Mouse (Mus musculus): ENCODE data around the gene Olfr1337. TPM values are rescaled to one million over a fixed set of nuclear protein-coding genes. Genes with fewer than 3 reads are reported as not detected.
A peak's percentile ranks its signal among the peaks of the same experiment; 100 is the strongest.
"Not testable (repeated sequence)": the region's sequence is repeated elsewhere in the genome, so short reads cannot be mapped to it uniquely, and the experiment has no call there.

The Olfr1337 gene
- polyA plus RNA-seq (2015; fragmentation: Nextera tagmentation; extraction: Ambion mirVana): not detected in 2 replicates

- Histone ChIP-seq H3K4me1 (replicated peaks) (no peaks in the 10 kb centered on the region), H3K36me3 (no peaks in the 10 kb centered on the region), H3K27me3 (replicated peaks) (no peaks in the 10 kb centered on the region), H3K4me3 (replicated peaks) (no peak within 1 kb of the TSS), H3K9ac (no peak within 1 kb of the TSS), H3K27ac (no peak within 1 kb of the TSS), H3K4me2 (replicated peaks) (no peak within 1 kb of the TSS), H3K9me3 (no peaks in the 10 kb centered on the region)
- ATAC-seq: no peak
- WGBS: 78% methylated on average over 2 of the region's 2 CpGs
Measured at GRCm38 (mm10) chr4:118782486-118782885, at the start of gene Olfr1337. Olfr1337 (minus strand) TSS chr4:118782586.

- Histone ChIP-seq H3K9me3 (no peaks in the 10 kb centered on the region), H3K4me3 (replicated peaks) (no peak overlapping the region), H3K4me2 (replicated peaks) (no peak overlapping the region), H3K36me3 (no peaks in the 10 kb centered on the region), H3K9ac (no peak overlapping the region), H3K27me3 (replicated peaks) (no peaks in the 10 kb centered on the region), H3K4me1 (replicated peaks) (no peaks in the 10 kb centered on the region), H3K27ac (no peak overlapping the region)
- 87% methylated on average over 1 of the region's 1 CpGs for WGBS
- no peak for ATAC-seq
Measured at GRCm38 (mm10) chr4:118818921-118819320, 36.5 kb upstream of the Olfr1337 start.

GRCm38 (mm10) chr4:118809844-118810243 is 27.5 kb upstream of the Olfr1337 start, which contains the start of gene Olfr1335:
Olfr1335 (minus strand) TSS chr4:118809944.
- Histone ChIP-seq H3K9me3 (no peaks in the 10 kb centered on the region), H3K4me3 (replicated peaks) (no peak within 1 kb of the TSS), H3K4me1 (replicated peaks) (no peaks in the 10 kb centered on the region), H3K4me2 (replicated peaks) (no peak within 1 kb of the TSS), H3K36me3 (no peaks in the 10 kb centered on the region), H3K27ac (no peak within 1 kb of the TSS), H3K9ac (no peak within 1 kb of the TSS), H3K27me3 (replicated peaks) (no peaks in the 10 kb centered on the region)
- 90% methylated on average over 4 of the region's 4 CpGs for WGBS
- ATAC-seq: no peak

- not testable (repeated sequence) for H3K9me3 ChIP-seq; H3K4me1 ChIP-seq (replicated peaks); H3K27me3 ChIP-seq (replicated peaks); H3K4me2 ChIP-seq (replicated peaks); H3K27ac ChIP-seq; H3K36me3 ChIP-seq; ATAC-seq; H3K9ac ChIP-seq; H3K4me3 ChIP-seq (replicated peaks)
Measured at GRCm38 (mm10) chr4:118792796-118793195, 10.4 kb upstream of the Olfr1337 start.

- ATAC-seq: no peak
- 93% methylated on average over 1 of the region's 1 CpGs for WGBS
- Histone ChIP-seq H3K4me1 (replicated peaks) (no peaks in the 10 kb centered on the region), H3K36me3 (no peaks in the 10 kb centered on the region), H3K4me2 (replicated peaks) (no peak within 1 kb of the TSS), H3K9me3 (no peaks in the 10 kb centered on the region), H3K9ac (no peak within 1 kb of the TSS), H3K27me3 (replicated peaks) (no peaks in the 10 kb centered on the region), H3K4me3 (replicated peaks) (no peak within 1 kb of the TSS), H3K27ac (no peak within 1 kb of the TSS)
Measured at GRCm38 (mm10) chr4:118758637-118759036, 23.7 kb downstream of the Olfr1337 start, which contains the start of gene Olfr1338. Olfr1338 (minus strand) TSS chr4:118758737.

- H3K4me2 ChIP-seq (replicated peaks): peak overlapping the region; percentile 22; the same call in 1 of the 2 replicates
- no peaks in the 10 kb centered on the region for H3K9me3 ChIP-seq
- ATAC-seq: no peak
- H3K9ac ChIP-seq: no peak overlapping the region
- H3K36me3 ChIP-seq: no peaks in the 10 kb centered on the region
- no peaks in the 10 kb centered on the region for H3K4me1 ChIP-seq (replicated peaks)
- no peak overlapping the region for H3K27ac ChIP-seq
- WGBS: 16% methylated on average over 16 of the region's 16 CpGs
- H3K4me3 ChIP-seq (replicated peaks): no peak overlapping the region
- H3K27me3 ChIP-seq (replicated peaks): 0 out of 2 replicates have a peak, but pooled peaks cover 6% of the 10 kb centered on the region
Measured at GRCm38 (mm10) chr4:118741881-118742280, 40.5 kb downstream of the Olfr1337 start.

- Histone ChIP-seq H3K4me3 (replicated peaks) (no peak overlapping the region), H3K4me2 (replicated peaks) (peak overlapping the region; percentile 22; the same call in 1 of the 2 replicates), H3K27me3 (replicated peaks) (0 out of 2 replicates have a peak, but pooled peaks cover 6% of the 10 kb centered on the region), H3K27ac (no peak overlapping the region), H3K9me3 (no peaks in the 10 kb centered on the region), H3K4me1 (replicated peaks) (no peaks in the 10 kb centered on the region), H3K9ac (no peak overlapping the region), H3K36me3 (no peaks in the 10 kb centered on the region)
- peak; percentile 75 for ATAC-seq
- WGBS: 10% methylated on average over 11 of the region's 11 CpGs
Measured at GRCm38 (mm10) chr4:118740988-118741698, 41.2 kb downstream of the Olfr1337 start.

GRCm38 (mm10) chr4:118739574-118739973 is 42.8 kb downstream of the Olfr1337 start:
- ATAC-seq: no peak
- no peak overlapping the region for H3K9ac ChIP-seq
- no peak overlapping the region for H3K4me2 ChIP-seq (replicated peaks)
- no peak overlapping the region for H3K4me3 ChIP-seq (replicated peaks)
- 0 out of 2 replicates have a peak, but pooled peaks cover 6% of the 10 kb centered on the region for H3K27me3 ChIP-seq (replicated peaks)
- H3K36me3 ChIP-seq: no peaks in the 10 kb centered on the region
- 72% methylated on average over 3 of the region's 3 CpGs for WGBS
- no peak overlapping the region for H3K27ac ChIP-seq
- no peaks in the 10 kb centered on the region for H3K4me1 ChIP-seq (replicated peaks)
- H3K9me3 ChIP-seq: no peaks in the 10 kb centered on the region

GRCm38 (mm10) chr4:118731875-118732274 is 50.5 kb downstream of the Olfr1337 start, which contains the start of gene Olfr1339:
Olfr1339 (plus strand) TSS chr4:118732175.
- Histone ChIP-seq H3K9me3 (no peaks in the 10 kb centered on the region), H3K9ac (no peak within 1 kb of the TSS), H3K4me1 (replicated peaks) (no peaks in the 10 kb centered on the region), H3K4me2 (replicated peaks) (no peak within 1 kb of the TSS), H3K4me3 (replicated peaks) (no peak within 1 kb of the TSS), H3K27me3 (replicated peaks) (no peaks in the 10 kb centered on the region), H3K36me3 (no peaks in the 10 kb centered on the region), H3K27ac (no peak within 1 kb of the TSS)
- ATAC-seq: no peak
- 86% methylated on average over 1 of the region's 1 CpGs for WGBS

Other genes with a start within 250 kb of the Olfr1337 start
- gene Tmem125, start 238.5 kb downstream of the Olfr1337 start, polyA plus RNA-seq (2015; fragmentation: Nextera tagmentation; extraction: Ambion mirVana): 10.7 and 14.3 TPM in 2 replicates
- 0.55 and 0.58 TPM in 2 replicates for gene Cfap57, start 161.8 kb downstream of the Olfr1337 start, polyA plus RNA-seq (2015; fragmentation: Nextera tagmentation; extraction: Ambion mirVana)
- gene Ebna1bp2, start 161.8 kb downstream of the Olfr1337 start, polyA plus RNA-seq (2015; fragmentation: Nextera tagmentation; extraction: Ambion mirVana): 125 and 144 TPM in 2 replicates
- gene Olfr62, start 123.6 kb downstream of the Olfr1337 start, polyA plus RNA-seq (2015; fragmentation: Nextera tagmentation; extraction: Ambion mirVana): not detected in 2 replicates
- gene Olfr1342, start 89.8 kb downstream of the Olfr1337 start, polyA plus RNA-seq (2015; fragmentation: Nextera tagmentation; extraction: Ambion mirVana): not detected in 2 replicates
- not detected in 2 replicates for gene Olfr1341, start 79.1 kb downstream of the Olfr1337 start, polyA plus RNA-seq (2015; fragmentation: Nextera tagmentation; extraction: Ambion mirVana)
- not detected in 2 replicates for gene Olfr1340, start 62.4 kb downstream of the Olfr1337 start, polyA plus RNA-seq (2015; fragmentation: Nextera tagmentation; extraction: Ambion mirVana)
- not detected in 2 replicates for gene Olfr1339, start 50.4 kb downstream of the Olfr1337 start, polyA plus RNA-seq (2015; fragmentation: Nextera tagmentation; extraction: Ambion mirVana)
- gene Olfr1338, start 23.8 kb downstream of the Olfr1337 start, polyA plus RNA-seq (2015; fragmentation: Nextera tagmentation; extraction: Ambion mirVana): not detected in 2 replicates
- not detected in 2 replicates for gene Olfr1335, start 27.4 kb upstream of the Olfr1337 start, polyA plus RNA-seq (2015; fragmentation: Nextera tagmentation; extraction: Ambion mirVana)
- not detected in 2 replicates for gene Olfr1333, start 53.7 kb upstream of the Olfr1337 start, polyA plus RNA-seq (2015; fragmentation: Nextera tagmentation; extraction: Ambion mirVana)
- gene Olfr1331, start 82.1 kb upstream of the Olfr1337 start, polyA plus RNA-seq (2015; fragmentation: Nextera tagmentation; extraction: Ambion mirVana): not detected in 2 replicates
- gene Olfr1330, start 106.0 kb upstream of the Olfr1337 start, polyA plus RNA-seq (2015; fragmentation: Nextera tagmentation; extraction: Ambion mirVana): not detected in 2 replicates
- not detected in 2 replicates for gene Olfr1329, start 134.9 kb upstream of the Olfr1337 start, polyA plus RNA-seq (2015; fragmentation: Nextera tagmentation; extraction: Ambion mirVana)
- not detected in 2 replicates for gene Olfr1328, start 156.0 kb upstream of the Olfr1337 start, polyA plus RNA-seq (2015; fragmentation: Nextera tagmentation; extraction: Ambion mirVana)
- not detected in 2 replicates for gene Lao1, start 179.0 kb upstream of the Olfr1337 start, polyA plus RNA-seq (2015; fragmentation: Nextera tagmentation; extraction: Ambion mirVana)

Data from intestine, embryonic 15.5 days (tissue).